Mouse (Mus musculus) heart, postnatal 0 days (tissue): ENCODE results near the gene Sost. TPM values are rescaled to one million over a fixed set of nuclear protein-coding genes. Genes with fewer than 3 reads are reported as not detected.

Experiments
- ATAC-seq: fragments of 200-750 bp; cut with Nextera tagmentation; 2 replicates; pipeline ENCODE4 v1.8.0; 2017; ENCODE audit warnings: low read depth, moderate number of reproducible peaks, moderate library complexity; ENCODE audit not compliant: insufficient read depth
- DNase-seq: peaks from one replicate; pipeline ENCODE4 v3.0.0-alpha.2; 2016; ENCODE audit warnings: low spot score
- H3K27ac ChIP-seq: fragments of 300-500 bp; sonication (generic); 2 replicates; pipeline ENCODE4 v1.5.1; 2014; ENCODE audit warnings: low read depth, mild to moderate bottlenecking
- H3K27me3 ChIP-seq: fragments of 300-500 bp; sonication (generic); 2 replicates; pipeline ENCODE4 v1.6.1; 2014; ENCODE audit warnings: low read length, mixed read lengths; ENCODE audit not compliant: control insufficient read depth, insufficient read depth
- H3K36me3 ChIP-seq: fragments of 300-500 bp; sonication (generic); replicated peaks from 2 replicates; pipeline ENCODE4 v1.6.1; 2014; ENCODE audit warnings: low read length, mixed read lengths; ENCODE audit not compliant: control insufficient read depth, insufficient read depth
- H3K4me1 ChIP-seq: fragments of 300-500 bp; sonication (generic); 2 replicates; pipeline ENCODE4 v1.6.1; 2014; ENCODE audit warnings: antibody characterized with exemption; ENCODE audit not compliant: control insufficient read depth, insufficient read depth
- H3K4me2 ChIP-seq: fragments of 300-500 bp; sonication (generic); 2 replicates; pipeline ENCODE4 v1.6.1; 2014; ENCODE audit warnings: low read depth, mild to moderate bottlenecking, low read length, moderate library complexity
- H3K4me3 ChIP-seq: fragments of 300-500 bp; sonication (generic); 2 replicates; pipeline ENCODE4 v1.5.1; 2014; ENCODE audit warnings: low read depth, low read length
- H3K9ac ChIP-seq: fragments of 300-500 bp; sonication (generic); replicated peaks from 2 replicates; pipeline ENCODE4 v1.6.1; 2014; ENCODE audit warnings: low read depth, low read length, mixed read lengths
- H3K9me3 ChIP-seq: fragments of 300-500 bp; sonication (generic); replicated peaks from 2 replicates; pipeline ENCODE4 v1.6.1; 2016; ENCODE audit warnings: low read length; ENCODE audit not compliant: control insufficient read depth
- CTCF ChIP-seq: IDR thresholded peaks from 2 replicates; pipeline ENCODE4 v1.5.1; 2016; ENCODE audit warnings: antibody characterized with exemption, control low read depth, low read depth
- EP300 ChIP-seq: IDR thresholded peaks from 2 replicates; pipeline ENCODE4 v1.6.1; 2016; ENCODE audit warnings: antibody characterized with exemption, low read depth
- WGBS: fragments of 180-500 bp; shearing (Covaris S2); extraction: QIAGEN DNeasy Blood & Tissue Kit; methylation state at CpG from one replicate; pipeline ENCODE4 v1.1.7; 2014; 5-methylcytosine and 5-hydroxymethylcytosine counted together
- polyA plus RNA-seq: library from polyadenylated mRNA; unstranded; fragments of >200 nt; fragmentation: Nextera tagmentation; extraction: Ambion mirVana; gene quantifications from 2 replicates; pipeline ENCODE4 v1.2.1, GENCODE M21; 2015
- total RNA-seq: library from RNA; depleted of rRNA; stranded (reverse); fragments of >200 nt; gene quantifications from 2 replicates; pipeline ENCODE4 v1.2.3, GENCODE M21; 2014; ENCODE audit warnings: low replicate concordance

Gene Sost
- total and polyA plus RNA-seq, 2 experiments from 2014 or later = 2.7 to 6.5 TPM

- Histone ChIP-seq H3K9me3 (no peaks in the 10 kb centered on the region), H3K27me3 (peaks cover 71% of the 10 kb centered on the region), H3K9ac (peak overlapping the region; percentile 58), H3K36me3 (no peaks in the 10 kb centered on the region), H3K4me1 (peaks cover 18% of the 10 kb centered on the region), H3K4me3 (peak overlapping the region; percentile 65), H3K4me2 (peak overlapping the region; percentile 94), H3K27ac (peak overlapping the region; percentile 54)
- peak; percentile 31 for ATAC-seq
- 1% methylated on average over 77 of the region's 78 CpGs for WGBS
- TF ChIP-seq EP300 (no peak), CTCF (no peak)
- DNase-seq = no peak
These were observed 3.1 kb downstream of the Sost start for GRCm38 (mm10) chr11:101963473-101964291.

DNA sequence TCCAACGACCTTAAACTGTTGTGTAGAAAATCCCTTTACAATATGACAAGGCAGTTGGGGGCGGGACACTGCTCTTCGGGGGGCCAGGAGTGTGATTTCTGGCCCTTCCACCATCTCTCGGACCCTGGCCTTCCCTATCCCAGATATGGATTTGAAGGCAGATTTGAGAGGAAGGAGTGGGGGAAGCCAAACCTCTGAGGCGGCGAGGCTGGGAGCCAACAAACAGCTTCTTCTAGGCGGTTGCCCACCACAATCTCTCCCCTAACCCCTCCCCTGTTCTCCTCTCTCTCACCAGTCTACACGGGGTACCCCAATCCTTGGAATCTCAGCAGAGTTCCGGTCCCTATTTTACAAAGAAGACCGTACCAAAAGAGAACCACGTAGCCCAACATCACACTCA is 3.8 kb downstream of the Sost start:
- TF ChIP-seq CTCF (no peak), EP300 (no peak)
- peak overlapping the region; percentile 65 for H3K4me3 ChIP-seq
- no peaks in the 10 kb centered on the region for H3K36me3 ChIP-seq
- H3K9me3 ChIP-seq = no peaks in the 10 kb centered on the region
- peak overlapping the region; percentile 54; the same call in 1 of the 2 replicates for H3K27ac ChIP-seq
- DNase-seq = no peak
- peak overlapping the region; percentile 94 for H3K4me2 ChIP-seq
- ATAC-seq = no peak
- WGBS = 8% methylated on average over 11 of the region's 11 CpGs
- H3K4me1 ChIP-seq = peaks cover 18% of the 10 kb centered on the region
- H3K9ac ChIP-seq = peak overlapping the region; percentile 58
- peaks cover 71% of the 10 kb centered on the region for H3K27me3 ChIP-seq

GRCm38 (mm10) chr11:101957476-101957875 is 9.3 kb downstream of the Sost start:
- DNase-seq (no peak), ATAC-seq (no peak)
- H3K9ac ChIP-seq = no peak overlapping the region
- H3K4me2 ChIP-seq = no peak overlapping the region
- TF ChIP-seq CTCF = no peak
- no peak overlapping the region for H3K4me3 ChIP-seq
- H3K9me3 ChIP-seq = no peaks in the 10 kb centered on the region
- no peaks in the 10 kb centered on the region for H3K36me3 ChIP-seq
- 55% methylated on average over 5 of the region's 5 CpGs for WGBS
- peaks cover 21% of the 10 kb centered on the region for H3K4me1 ChIP-seq
- no peak overlapping the region for H3K27ac ChIP-seq
- H3K27me3 ChIP-seq = peaks cover 21% of the 10 kb centered on the region; the same call in 1 of the 2 replicates

DNA sequence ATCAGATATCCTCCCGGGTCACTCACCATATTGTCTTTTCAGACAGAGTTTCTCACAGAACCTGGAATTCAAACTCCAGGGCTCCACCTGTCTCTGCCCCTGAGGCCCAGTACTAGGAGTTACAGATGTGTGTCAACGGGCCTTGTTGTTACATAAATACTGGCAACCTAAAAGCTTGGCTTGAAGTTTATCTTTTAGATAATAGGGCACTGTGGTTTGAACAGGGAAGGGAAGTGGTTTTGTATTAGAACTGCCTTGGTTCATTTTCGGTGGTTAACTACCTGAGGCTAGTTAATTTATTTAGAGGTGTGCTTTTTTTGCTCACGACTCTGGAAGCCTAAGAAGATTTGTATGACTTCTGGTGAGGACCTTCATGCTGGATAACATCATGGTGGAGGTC is 13.4 kb downstream of the Sost start:
- no peak overlapping the region for H3K9ac ChIP-seq

GRCm38 (mm10) chr11:101952541-101953341 is 14.1 kb downstream of the Sost start:
- ATAC-seq (peak; percentile 86), DNase-seq (peak; percentile 90)
- 0 out of 2 replicates have a peak, but pooled peaks cover 3% of the 10 kb centered on the region for H3K27me3 ChIP-seq
- peaks cover 24% of the 10 kb centered on the region for H3K4me1 ChIP-seq
- 16% methylated on average over 24 of the region's 24 CpGs for WGBS
- no peaks in the 10 kb centered on the region for H3K36me3 ChIP-seq
- peak overlapping the region; percentile 62 for H3K27ac ChIP-seq
- H3K4me2 ChIP-seq = peak overlapping the region; percentile 26
- H3K4me3 ChIP-seq = no peak overlapping the region
- H3K9ac ChIP-seq = no peak overlapping the region
- TF ChIP-seq CTCF = no peak
- TF ChIP-seq EP300 = peak; percentile 68; the same call in 1 of the 2 replicates
- no peaks in the 10 kb centered on the region for H3K9me3 ChIP-seq

More for the DNA sequence above, 13.4 kb downstream of the Sost start:
- no peak overlapping the region for H3K4me3 ChIP-seq
- ATAC-seq (no peak), DNase-seq (no peak)
- TF ChIP-seq EP300 = no peak
- no peak for TF ChIP-seq CTCF
- no peaks in the 10 kb centered on the region for H3K36me3 ChIP-seq
- peak overlapping the region; percentile 62 for H3K27ac ChIP-seq
- WGBS = 34% methylated on average over 4 of the region's 4 CpGs
- H3K4me1 ChIP-seq = peaks cover 24% of the 10 kb centered on the region
- 0 out of 2 replicates have a peak, but pooled peaks cover 3% of the 10 kb centered on the region for H3K27me3 ChIP-seq
- H3K9me3 ChIP-seq = no peaks in the 10 kb centered on the region
- peak overlapping the region; percentile 26; the same call in 1 of the 2 replicates for H3K4me2 ChIP-seq
